Mouse (Mus musculus): ENCODE measurements around the gene Ndufa11. TPM values are rescaled to one million over a fixed set of nuclear protein-coding genes. Genes with fewer than 3 reads are reported as not detected.
A peak's percentile ranks its signal among the peaks of the same experiment; 100 is the strongest.

Ndufa11 gene
- 380 and 426 TPM in 2 replicates for polyA plus RNA-seq (2015; fragmentation: Nextera tagmentation; extraction: Ambion mirVana)

GRCm38 (mm10) chr17:56717363-56718058, at the start of gene Ndufa11, which contains the start of gene Vmac:
Gene Ndufa11, plus strand, starts transcription at chr17:56717767.
Gene Vmac, minus strand, starts transcription at chr17:56718022.
- no peaks in the 10 kb centered on the region for H3K27me3 ChIP-seq (replicated peaks; ENCODE audit: insufficient read depth, low read length)
- ATAC-seq, result peak; percentile 78

DNA sequence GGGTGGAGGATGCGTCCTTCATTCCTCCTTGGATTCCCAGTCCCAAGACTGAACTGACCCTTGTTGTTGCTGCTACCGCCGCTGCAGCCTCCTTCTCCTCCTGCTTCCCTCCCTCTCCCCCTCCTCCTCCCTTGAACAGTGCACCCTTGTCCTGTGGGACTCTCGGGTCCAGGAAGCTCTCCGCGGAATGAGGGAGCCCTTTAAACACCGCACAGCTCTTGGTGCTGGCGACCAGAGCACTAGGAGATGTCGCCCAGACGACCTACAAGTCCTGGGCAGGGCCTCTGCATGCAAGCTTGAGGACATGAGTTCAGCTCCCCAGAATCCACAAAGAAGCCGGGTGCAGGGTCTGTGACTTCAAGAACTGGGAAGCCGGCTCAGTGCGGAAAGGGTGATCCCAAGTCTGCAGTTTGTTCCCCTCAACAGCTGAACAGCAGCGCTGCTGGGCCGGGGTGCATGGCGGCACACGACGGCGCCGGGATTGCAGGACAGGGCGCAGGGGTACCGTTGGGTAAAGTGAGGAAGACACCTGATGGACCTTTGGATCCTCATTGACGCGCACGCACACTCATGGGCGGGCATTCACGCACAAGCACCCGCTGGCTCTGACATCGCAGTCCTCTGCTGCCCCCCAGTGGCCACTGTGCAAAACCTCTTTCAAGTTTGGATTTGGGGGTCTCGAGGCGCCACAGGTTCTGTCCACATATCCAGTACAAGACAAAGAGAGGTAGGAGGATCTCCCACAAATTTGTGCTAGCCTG, 49.0 kb upstream of the Ndufa11 start:
- DNase-seq (ENCODE audit: low spot score) (peak; percentile 83), ATAC-seq (no peak)
- Histone ChIP-seq H3K27me3 (replicated peaks; ENCODE audit: insufficient read depth, low read length) (no peaks in the 10 kb centered on the region), H3K27ac (ENCODE audit: low read length) (no peak overlapping the region), H3K4me2 (replicated peaks; ENCODE audit: low read depth, low read length) (peak overlapping the region; percentile 70), H3K9ac (replicated peaks; ENCODE audit: low read depth) (peak overlapping the region; percentile 35; the same call in 1 of the 2 replicates), H3K4me1 (ENCODE audit: insufficient read depth, low read depth, low read length) (peaks cover 6% of the 10 kb centered on the region), H3K36me3 (ENCODE audit: insufficient read depth, low read length) (no peaks in the 10 kb centered on the region), H3K4me3 (ENCODE audit: low read depth, low read length) (peak overlapping the region; percentile 31), H3K9me3 (ENCODE audit: low read length) (no peaks in the 10 kb centered on the region)
- TF ChIP-seq EP300 (IDR thresholded peaks at IDR 0.05) (no peak), CTCF (IDR thresholded peaks at IDR 0.05) (peak; percentile 93)
- 5% methylated on average over 31 of the region's 31 CpGs for WGBS

More at GRCm38 (mm10) chr17:56717363-56718058, at the start of gene Ndufa11, which contains the start of gene Vmac:
- Histone ChIP-seq H3K36me3 (ENCODE audit: insufficient read depth, low read length) (0 out of 2 replicates have a peak, but pooled peaks cover 2% of the 10 kb centered on the region), H3K9me3 (ENCODE audit: low read length) (no peaks in the 10 kb centered on the region), H3K27ac (ENCODE audit: low read length) (peak within 1 kb of the TSS; percentile 72), H3K4me2 (replicated peaks; ENCODE audit: low read depth, low read length) (peak within 1 kb of the TSS; percentile 81), H3K4me3 (ENCODE audit: low read depth, low read length) (peak within 1 kb of the TSS; percentile 85), H3K9ac (replicated peaks; ENCODE audit: low read depth) (peak within 1 kb of the TSS; percentile 94), H3K4me1 (ENCODE audit: insufficient read depth, low read depth, low read length) (peaks cover 12% of the 10 kb centered on the region; the same call in 1 of the 2 replicates)
- peak; percentile 95 for TF ChIP-seq EP300 (IDR thresholded peaks at IDR 0.05)
- no peak for TF ChIP-seq CTCF (IDR thresholded peaks at IDR 0.05)
- WGBS, result under 1% methylated on average over 59 of the region's 59 CpGs
- DNase-seq (ENCODE audit: low spot score), result peak; percentile 98

DNA sequence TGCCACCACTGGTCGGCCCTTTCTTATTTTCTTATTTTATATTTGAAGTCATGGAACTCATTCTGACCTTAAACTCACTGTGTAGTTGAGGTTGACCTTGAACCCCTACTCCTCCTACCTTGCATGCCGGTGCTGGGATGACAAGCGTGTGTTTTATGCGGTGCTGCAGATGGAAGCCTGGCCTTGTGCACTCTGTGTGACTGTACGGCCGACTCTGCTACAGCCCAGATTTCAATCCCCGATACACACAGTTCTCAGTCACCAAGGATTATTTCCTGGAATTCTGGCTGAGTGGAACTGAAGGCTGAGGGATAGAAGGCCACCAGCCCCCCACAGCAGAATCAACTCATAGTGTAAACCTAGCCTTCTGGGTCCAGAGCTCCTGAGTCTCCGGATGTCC, 47.8 kb upstream of the Ndufa11 start:
- no peak overlapping the region for H3K27ac ChIP-seq (ENCODE audit: low read length)
- no peaks in the 10 kb centered on the region for H3K9me3 ChIP-seq (ENCODE audit: low read length)
- H3K4me1 ChIP-seq (ENCODE audit: insufficient read depth, low read depth, low read length), result peaks cover 14% of the 10 kb centered on the region; the same call in 1 of the 2 replicates
- no peaks in the 10 kb centered on the region for H3K36me3 ChIP-seq (ENCODE audit: insufficient read depth, low read length)
- no peak for ATAC-seq
- H3K4me2 ChIP-seq (replicated peaks; ENCODE audit: low read depth, low read length), result no peak overlapping the region
- DNase-seq (ENCODE audit: low spot score), result no peak
- H3K9ac ChIP-seq (replicated peaks; ENCODE audit: low read depth), result no peak overlapping the region
- WGBS, result 84% methylated on average over 8 of the region's 8 CpGs
- H3K4me3 ChIP-seq (ENCODE audit: low read depth, low read length), result no peak overlapping the region
- TF ChIP-seq EP300 (IDR thresholded peaks at IDR 0.05) (no peak), CTCF (IDR thresholded peaks at IDR 0.05) (no peak)
- no peaks in the 10 kb centered on the region for H3K27me3 ChIP-seq (replicated peaks; ENCODE audit: insufficient read depth, low read length)

GRCm38 (mm10) chr17:56672941-56673646, 44.5 kb upstream of the Ndufa11 start, which contains the start of gene Ranbp3:
Gene Ranbp3, plus strand, starts transcription at chr17:56673294.
- H3K9me3 ChIP-seq (ENCODE audit: low read length), result no peaks in the 10 kb centered on the region
- TF ChIP-seq EP300 (IDR thresholded peaks at IDR 0.05) (no peak), CTCF (IDR thresholded peaks at IDR 0.05) (no peak)
- peak within 1 kb of the TSS; percentile 91 for H3K9ac ChIP-seq (replicated peaks; ENCODE audit: low read depth)
- peak within 1 kb of the TSS; percentile 86 for H3K27ac ChIP-seq (ENCODE audit: low read length)
- ATAC-seq (peak; percentile 95), DNase-seq (ENCODE audit: low spot score) (peak; percentile 100)
- 0 out of 2 replicates have a peak, but pooled peaks cover 8% of the 10 kb centered on the region for H3K36me3 ChIP-seq (ENCODE audit: insufficient read depth, low read length)
- H3K4me3 ChIP-seq (ENCODE audit: low read depth, low read length), result peak within 1 kb of the TSS; percentile 89
- peak within 1 kb of the TSS; percentile 87 for H3K4me2 ChIP-seq (replicated peaks; ENCODE audit: low read depth, low read length)
- no peaks in the 10 kb centered on the region for H3K27me3 ChIP-seq (replicated peaks; ENCODE audit: insufficient read depth, low read length)
- under 1% methylated on average over 49 of the region's 66 CpGs for WGBS
- H3K4me1 ChIP-seq (ENCODE audit: insufficient read depth, low read depth, low read length), result peaks cover 14% of the 10 kb centered on the region; the same call in 1 of the 2 replicates

- no peaks in the 10 kb centered on the region for H3K9me3 ChIP-seq (ENCODE audit: low read length)
- peak overlapping the region; percentile 87 for H3K4me2 ChIP-seq (replicated peaks; ENCODE audit: low read depth, low read length)
- ATAC-seq (no peak), DNase-seq (ENCODE audit: low spot score) (peak; percentile 39)
- peak overlapping the region; percentile 91 for H3K9ac ChIP-seq (replicated peaks; ENCODE audit: low read depth)
- H3K4me3 ChIP-seq (ENCODE audit: low read depth, low read length), result peak overlapping the region; percentile 89
- 0 out of 2 replicates have a peak, but pooled peaks cover 8% of the 10 kb centered on the region for H3K36me3 ChIP-seq (ENCODE audit: insufficient read depth, low read length)
- TF ChIP-seq CTCF (IDR thresholded peaks at IDR 0.05) (no peak), EP300 (IDR thresholded peaks at IDR 0.05) (no peak)
- WGBS, result 2% methylated on average over 25 of the region's 37 CpGs
- H3K27me3 ChIP-seq (replicated peaks; ENCODE audit: insufficient read depth, low read length), result no peaks in the 10 kb centered on the region
- H3K4me1 ChIP-seq (ENCODE audit: insufficient read depth, low read depth, low read length), result peaks cover 12% of the 10 kb centered on the region; the same call in 1 of the 2 replicates
- H3K27ac ChIP-seq (ENCODE audit: low read length), result peak overlapping the region; percentile 86
These were observed 43.7 kb upstream of the Ndufa11 start for GRCm38 (mm10) chr17:56673647-56674416.

Data from lung, postnatal 0 days (tissue).